Mouse (Mus musculus) kidney, adult 2 months (tissue): Measurements from ENCODE around the gene Samd4b.

Source experiments
- CTCF ChIP-seq: fragments of 200-500 bp; conservative IDR thresholded peaks from 2 replicates; pipeline ENCODE4 v1.5.1; 2011; ENCODE audit warnings: low read depth, mild to moderate bottlenecking, control low read depth, low read length, moderate library complexity, mixed read lengths; ENCODE audit not compliant: insufficient read depth, insufficient read length
- POLR2A ChIP-seq: fragments of 200-500 bp; IDR thresholded peaks from one replicate; pipeline ENCODE4 v1.6.1; 2011; ENCODE audit warnings: low read depth, low read length, control low read depth

DNA sequence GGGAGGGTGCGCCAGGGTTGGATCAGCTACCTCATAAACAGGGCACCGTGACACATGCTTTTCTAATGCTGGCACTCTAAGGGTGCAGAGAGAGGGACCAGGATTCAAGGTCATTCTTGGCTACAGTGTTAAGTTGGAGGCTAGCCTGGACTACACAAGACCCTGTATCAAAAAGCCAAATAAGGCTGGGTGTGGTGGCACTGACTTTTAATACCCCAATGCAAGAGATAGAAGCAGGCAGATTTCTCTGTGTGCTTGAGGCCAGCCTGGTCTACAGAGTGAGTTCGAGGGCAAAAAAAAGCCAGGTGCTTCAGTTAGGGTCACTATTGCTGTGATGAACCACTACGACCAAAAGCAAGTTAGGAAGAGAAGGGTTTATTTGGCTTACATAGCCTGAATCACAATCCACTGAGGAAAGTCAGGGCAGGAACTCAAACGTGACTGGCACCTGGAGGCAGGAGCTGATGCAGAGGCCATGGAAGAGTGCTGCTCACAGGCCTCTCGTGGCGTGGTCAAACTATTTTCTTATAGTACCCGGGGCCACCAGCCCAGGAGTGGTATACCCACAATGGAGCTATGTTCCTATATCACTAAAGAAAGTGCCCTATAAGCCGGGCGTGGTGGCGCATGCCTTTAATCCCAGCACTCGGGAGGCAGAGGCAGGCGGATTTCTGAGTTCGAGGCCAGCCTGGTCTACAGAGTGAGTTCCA, 156.0 kb downstream of the Samd4b start:
- TF ChIP-seq POLR2A = no peak
- no peak for TF ChIP-seq CTCF
